Mouse (Mus musculus): ENCODE measurements at regions not wholly inside any gene's neighbourhood (a gene's known extent, or its start where the extent isn't known, plus 50 kb on each side); places are given as distances from the start of the nearest gene placed in this dataset.

DNA sequence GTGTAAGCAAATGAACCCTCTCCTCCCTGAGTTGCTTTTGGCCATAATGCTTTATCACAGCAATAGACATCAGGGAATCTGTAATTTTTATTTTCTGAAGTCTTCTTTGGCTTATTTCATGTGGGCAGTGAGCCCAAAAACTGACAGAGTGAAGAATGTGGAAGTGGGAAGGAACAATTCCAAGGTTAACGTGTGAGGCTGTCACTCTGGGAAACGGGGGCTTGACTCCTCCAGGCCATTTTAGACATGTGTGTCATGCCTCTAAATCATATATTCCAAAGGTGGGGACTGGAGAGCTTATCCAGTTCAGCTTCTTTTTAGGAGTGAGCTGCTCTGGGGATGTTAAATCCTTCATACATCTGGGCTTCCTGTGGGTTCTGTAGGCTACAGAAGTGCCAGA, 68.6 kb upstream of the Pdzrn3 start:
- no peak overlapping the region for H3K27ac ChIP-seq
- no peak overlapping the region for H3K4me2 ChIP-seq (replicated peaks)
- no peak for ATAC-seq (ENCODE audit: low FRiP score, low read depth)
- no peak overlapping the region for H3K9ac ChIP-seq
- H3K4me1 ChIP-seq = no peaks in the 10 kb centered on the region
- WGBS = 71% methylated on average over 2 of the region's 2 CpGs
- H3K9me3 ChIP-seq = no peaks in the 10 kb centered on the region
- no peaks in the 10 kb centered on the region for H3K27me3 ChIP-seq (replicated peaks)
- H3K36me3 ChIP-seq = no peaks in the 10 kb centered on the region
- H3K4me3 ChIP-seq = no peak overlapping the region

DNA sequence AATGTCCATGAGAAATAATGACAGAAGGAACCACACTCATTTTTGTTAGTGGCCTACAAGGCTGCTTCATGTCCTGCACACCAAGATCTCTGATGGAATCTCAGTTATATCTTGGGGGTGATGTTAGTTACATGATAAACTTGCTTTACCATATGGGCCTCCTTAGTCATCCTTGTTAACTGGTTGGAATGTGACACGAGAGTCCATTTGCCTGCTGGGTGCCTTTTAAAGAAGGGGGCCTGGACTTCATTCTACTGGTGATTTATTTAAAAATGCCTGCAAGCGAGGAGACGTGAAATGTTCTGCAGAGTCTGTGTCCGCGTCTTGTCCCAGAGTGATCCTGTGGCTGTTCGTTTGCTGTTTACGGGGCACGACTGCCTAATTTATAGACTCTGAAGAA, 55.1 kb upstream of the Pdzrn3 start:
- Histone ChIP-seq H3K36me3 (no peaks in the 10 kb centered on the region), H3K9me3 (no peaks in the 10 kb centered on the region), H3K27ac (no peak overlapping the region), H3K4me2 (replicated peaks) (no peak overlapping the region), H3K4me1 (0 out of 2 replicates have a peak, but pooled peaks cover 3% of the 10 kb centered on the region), H3K9ac (no peak overlapping the region), H3K4me3 (no peak overlapping the region), H3K27me3 (replicated peaks) (no peaks in the 10 kb centered on the region)
- ATAC-seq (ENCODE audit: low FRiP score, low read depth) = no peak
- WGBS = 28% methylated on average over 8 of the region's 8 CpGs

DNA sequence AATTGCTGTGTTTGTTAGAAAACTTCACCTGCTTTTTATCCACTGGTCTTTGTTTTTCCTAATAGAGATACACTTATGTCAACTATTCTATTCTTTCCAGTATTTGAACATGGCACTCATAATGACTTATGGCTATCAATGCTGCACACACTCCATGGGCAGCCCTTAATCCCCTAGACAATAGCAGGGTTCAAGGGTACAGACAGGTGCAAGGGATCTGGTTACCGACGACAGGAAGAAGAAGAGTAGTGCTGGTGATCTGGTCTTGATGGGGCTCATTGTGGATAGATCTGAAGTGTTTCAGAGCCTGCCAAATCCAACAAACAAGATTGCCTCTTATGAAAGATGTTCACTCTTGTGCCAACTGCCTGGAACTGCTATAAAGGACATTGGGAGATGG, 51.9 kb upstream of the Pdzrn3 start:
- no peak overlapping the region for H3K27ac ChIP-seq
- no peak overlapping the region for H3K9ac ChIP-seq
- no peaks in the 10 kb centered on the region for H3K27me3 ChIP-seq (replicated peaks)
- H3K4me1 ChIP-seq = 0 out of 2 replicates have a peak, but pooled peaks cover 3% of the 10 kb centered on the region
- H3K4me3 ChIP-seq = no peak overlapping the region
- no peaks in the 10 kb centered on the region for H3K36me3 ChIP-seq
- no peak overlapping the region for H3K4me2 ChIP-seq (replicated peaks)
- no peak for ATAC-seq (ENCODE audit: low FRiP score, low read depth)
- no peaks in the 10 kb centered on the region for H3K9me3 ChIP-seq
- WGBS = 75% methylated on average over 2 of the region's 2 CpGs
